Mouse (Mus musculus): ENCODE data around the gene Pcgf1.
A peak's percentile ranks its signal among the peaks of the same experiment; 100 is the strongest.

The Pcgf1 gene

GRCm38 (mm10) chr6:83077630-83078323, at the start of gene Pcgf1:
Pcgf1 (plus strand) TSS chr6:83077869.
- DNase-seq (ENCODE audit: low read depth, low spot score), result peak; percentile 14

DNA sequence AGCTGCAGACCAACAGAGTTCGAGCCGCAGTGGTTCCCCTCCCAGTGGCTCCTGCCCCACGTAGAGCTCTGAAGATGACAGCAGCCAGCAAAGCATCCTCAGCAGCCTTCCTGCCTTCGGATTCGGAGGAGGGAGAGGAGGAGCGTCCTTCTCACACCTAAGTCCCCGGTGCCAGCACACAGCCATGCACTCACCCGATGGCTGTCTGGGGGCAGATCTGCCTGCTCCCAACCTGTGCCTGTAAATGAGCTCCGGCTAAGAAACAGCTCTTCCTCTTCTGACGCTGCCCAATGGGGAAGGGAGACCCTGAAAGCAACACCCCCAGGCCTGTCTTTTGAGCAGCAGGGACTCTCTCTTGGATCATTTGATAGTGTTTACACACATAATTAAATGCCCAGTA, 47.9 kb upstream of the Pcgf1 start:
- no peak for DNase-seq (ENCODE audit: low read depth, low spot score)

DNA sequence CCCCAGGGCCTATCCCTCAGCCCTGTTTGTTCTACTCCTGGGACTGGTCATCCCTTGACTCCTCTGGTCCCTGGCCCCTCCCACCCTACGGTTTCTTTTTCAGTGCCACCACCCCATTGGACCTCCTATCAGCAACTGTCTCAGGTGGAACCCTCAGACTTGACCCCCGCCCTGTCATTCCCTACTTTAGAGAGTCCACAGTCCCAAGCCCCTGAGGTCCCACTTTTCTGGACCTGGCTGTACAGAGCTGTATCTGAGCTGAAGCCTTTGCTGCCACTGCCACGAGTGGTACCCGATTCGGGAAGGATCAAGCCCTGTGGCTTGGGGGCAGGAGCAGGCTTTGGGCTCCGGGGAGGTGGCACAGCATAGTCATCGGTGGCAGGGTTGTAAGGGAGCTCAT, 46.6 kb upstream of the Pcgf1 start:
- no peak for DNase-seq (ENCODE audit: low read depth, low spot score)

- no peak for DNase-seq (ENCODE audit: low read depth, low spot score)
Measured at GRCm38 (mm10) chr6:83031921-83032590, 45.6 kb upstream of the Pcgf1 start.

- no peak for DNase-seq (ENCODE audit: low read depth, low spot score)
Measured at GRCm38 (mm10) chr6:83032769-83033191, 44.9 kb upstream of the Pcgf1 start.

GRCm38 (mm10) chr6:83033249-83034185, 44.2 kb upstream of the Pcgf1 start, which contains the start of the genes Dok1 and Loxl3:
Dok1 (minus strand) TSS chr6:83033471.
Loxl3 (plus strand) TSS chr6:83034173.
- DNase-seq (ENCODE audit: low read depth, low spot score), result peak; percentile 62

DNA sequence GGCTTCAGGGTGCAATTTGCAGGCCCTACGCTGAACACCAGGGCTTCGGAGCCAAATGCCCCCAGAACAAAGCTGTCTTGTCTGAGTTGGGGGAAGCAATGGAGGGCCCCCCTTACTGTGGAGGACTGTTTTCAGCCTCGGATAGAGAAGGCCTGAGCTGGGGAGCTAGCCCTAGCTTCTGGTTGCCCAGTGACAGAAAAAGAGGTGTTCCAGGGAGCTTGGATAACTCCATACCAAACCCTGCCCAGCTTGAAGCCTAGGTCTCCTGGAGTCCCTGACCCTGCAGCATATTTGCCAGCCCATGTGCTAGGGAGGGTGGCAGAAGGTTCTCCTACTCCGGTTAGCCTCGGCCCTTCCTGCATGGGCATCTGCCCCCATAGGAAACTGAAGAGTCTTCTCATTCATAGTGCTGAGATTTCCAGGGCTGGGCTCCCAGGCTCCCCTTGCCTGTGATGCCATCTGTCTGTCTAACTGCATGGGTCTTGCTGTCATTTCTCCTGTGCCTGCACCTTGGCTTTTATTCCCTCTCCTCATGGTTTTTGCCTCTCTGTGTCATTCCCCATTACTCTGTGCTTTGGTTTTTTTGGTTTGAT, 43.1 kb upstream of the Pcgf1 start:
- DNase-seq (ENCODE audit: low read depth, low spot score), result no peak

DNA sequence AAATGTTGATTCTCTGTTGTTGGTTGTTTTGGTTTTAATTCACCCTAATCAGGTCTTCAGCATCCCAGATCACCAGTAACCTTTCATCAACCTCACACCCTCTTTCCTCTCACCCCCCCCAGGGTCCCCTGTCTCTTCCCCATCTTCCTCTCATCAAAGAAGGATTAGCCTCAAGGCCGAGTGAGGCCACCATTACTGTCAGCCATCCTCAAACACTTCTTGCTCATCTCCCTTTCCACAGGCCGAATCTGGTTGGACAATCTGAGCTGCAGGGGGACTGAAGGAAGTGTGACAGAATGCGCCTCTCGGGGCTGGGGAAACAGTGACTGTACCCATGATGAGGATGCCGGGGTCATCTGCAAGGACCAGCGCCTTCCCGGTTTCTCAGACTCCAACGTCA, 40.5 kb upstream of the Pcgf1 start:
- DNase-seq (ENCODE audit: low read depth, low spot score), result no peak

DNA sequence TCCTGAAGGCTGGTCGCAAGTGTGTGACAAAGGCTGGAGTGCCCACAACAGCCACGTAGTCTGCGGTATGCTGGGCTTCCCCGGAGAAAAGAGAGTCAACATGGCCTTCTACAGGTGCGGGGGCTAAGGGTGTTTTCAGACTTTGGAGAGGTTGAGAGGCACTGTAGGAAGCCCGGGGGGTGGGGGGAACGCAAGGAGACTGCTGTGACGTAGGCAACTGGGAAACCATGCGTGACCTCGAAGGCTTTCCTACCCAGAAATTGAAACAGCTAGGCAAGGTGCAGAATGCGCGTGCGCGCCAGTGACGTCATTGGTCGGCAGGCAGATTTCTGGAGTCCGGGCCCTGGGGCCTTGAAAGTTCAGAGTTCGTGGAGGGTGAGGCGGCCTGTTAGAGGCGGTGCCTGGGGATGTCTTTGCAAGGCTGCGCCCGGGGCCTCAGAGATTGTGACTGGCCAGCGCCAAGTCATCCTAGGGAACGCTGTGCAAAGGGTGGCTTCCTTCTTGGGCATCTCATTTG, 39.1 kb upstream of the Pcgf1 start:
- DNase-seq (ENCODE audit: low read depth, low spot score), result peak; percentile 88

DNA sequence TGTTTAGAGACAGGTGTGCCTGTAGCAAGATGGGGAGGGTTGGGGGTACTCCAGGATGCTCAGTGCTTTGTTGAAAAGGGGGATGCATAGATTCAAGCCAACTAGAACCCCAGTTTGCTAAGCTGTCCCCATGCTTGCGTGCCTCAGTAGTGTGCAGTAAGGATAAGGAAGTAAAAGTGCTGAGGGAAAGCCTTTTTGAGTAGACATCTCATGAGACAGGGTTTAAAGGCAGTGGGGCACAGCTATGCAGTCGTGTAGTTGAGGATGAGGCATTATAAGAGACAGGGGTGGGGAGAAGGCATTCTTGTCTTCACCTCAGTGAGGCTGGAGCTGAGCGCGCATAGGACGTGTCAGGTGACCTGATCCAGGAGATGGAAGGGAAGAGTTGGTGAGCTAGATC, 37.1 kb upstream of the Pcgf1 start:
- DNase-seq (ENCODE audit: low read depth, low spot score), result no peak

GRCm38 (mm10) chr6:83043561-83043960, 34.1 kb upstream of the Pcgf1 start:
- DNase-seq (ENCODE audit: low read depth, low spot score), result no peak

- no peak for DNase-seq (ENCODE audit: low read depth, low spot score)
Measured at GRCm38 (mm10) chr6:83043993-83044392, 33.7 kb upstream of the Pcgf1 start.

- DNase-seq (ENCODE audit: low read depth, low spot score), result no peak
Measured at GRCm38 (mm10) chr6:83044742-83045141, 32.9 kb upstream of the Pcgf1 start.

- no peak for DNase-seq (ENCODE audit: low read depth, low spot score)
Measured at GRCm38 (mm10) chr6:83049367-83049766, 28.3 kb upstream of the Pcgf1 start.

- no peak for DNase-seq (ENCODE audit: low read depth, low spot score)
Measured at GRCm38 (mm10) chr6:83053136-83053960, 24.3 kb upstream of the Pcgf1 start.

GRCm38 (mm10) chr6:83054074-83054851, 23.4 kb upstream of the Pcgf1 start, which contains the start of gene Aup1:
Aup1 (plus strand) TSS chr6:83054521.
- peak; percentile 99 for DNase-seq (ENCODE audit: low read depth, low spot score)

DNA sequence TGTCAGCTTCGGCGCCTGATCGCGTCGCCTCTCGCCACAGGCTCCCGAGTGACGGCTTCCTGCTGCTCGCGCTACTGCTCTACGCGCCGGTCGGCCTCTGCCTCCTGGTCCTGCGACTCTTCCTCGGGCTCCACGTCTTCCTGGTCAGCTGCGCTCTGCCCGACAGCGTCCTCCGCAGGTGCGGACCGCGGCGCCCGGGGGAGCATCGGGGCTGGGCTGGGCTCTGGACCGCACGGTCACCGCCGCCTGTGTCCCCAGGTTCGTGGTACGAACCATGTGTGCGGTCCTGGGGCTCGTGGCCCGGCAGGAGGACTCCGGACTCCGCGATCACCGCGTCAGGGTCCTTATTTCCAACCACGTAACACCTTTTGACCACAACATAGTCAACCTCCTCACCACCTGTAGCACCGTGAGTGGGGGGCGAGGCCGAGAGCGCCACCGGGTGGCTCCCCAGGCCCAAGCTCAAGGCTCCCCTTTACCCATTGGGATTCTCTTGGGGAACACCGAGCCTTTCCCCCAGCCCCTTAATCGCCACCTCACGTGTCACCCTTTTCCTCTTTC, 22.7 kb upstream of the Pcgf1 start, which contains the start of gene Htra2:
Htra2 (minus strand) TSS at position 403 of the 561 bp plus-strand sequence.
- no peak for DNase-seq (ENCODE audit: low read depth, low spot score)

DNA sequence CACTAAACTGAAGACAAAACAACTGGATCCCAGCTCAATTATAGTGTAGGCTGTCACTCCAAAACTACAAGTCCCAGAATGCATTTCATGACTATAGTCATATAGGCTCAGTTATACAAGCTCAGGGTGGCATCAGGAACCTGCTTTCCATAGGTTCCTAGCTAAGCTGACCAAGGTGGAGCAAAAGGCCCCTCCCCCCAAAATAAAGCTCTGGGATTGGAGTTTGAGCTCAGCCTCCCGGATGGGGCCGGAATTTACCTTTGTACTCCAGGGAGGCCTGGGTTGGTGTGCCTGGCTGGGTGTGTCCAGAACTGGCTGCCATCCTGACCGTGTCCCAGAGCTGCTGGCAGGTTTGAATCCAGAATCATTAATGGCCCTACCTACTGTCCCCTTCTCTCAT, 19.9 kb upstream of the Pcgf1 start, which contains the start of gene Dqx1:
Dqx1 (plus strand) TSS at position 55 of the 400 bp plus-strand sequence.
- DNase-seq (ENCODE audit: low read depth, low spot score), result no peak

- no peak for DNase-seq (ENCODE audit: low read depth, low spot score)
Measured at GRCm38 (mm10) chr6:83058725-83059124, 18.9 kb upstream of the Pcgf1 start.

Data from skeletal muscle tissue, adult 2 months (tissue).